Mouse (Mus musculus) spleen, adult 2 months (tissue): ENCODE results near the gene Inppl1.

Experiments
- CTCF ChIP-seq: fragments of 200-500 bp; IDR thresholded peaks from 2 replicates; pipeline ENCODE4 v1.5.1; 2011; ENCODE audit warnings: mild to moderate bottlenecking, inconsistent platforms; ENCODE audit not compliant: insufficient read depth, insufficient read length, insufficient replicate concordance; ENCODE audit errors: extremely low read depth
- POLR2A ChIP-seq: fragments of 200-500 bp; IDR thresholded peaks from 2 replicates; pipeline ENCODE4 v1.6.1; 2011; ENCODE audit warnings: low read depth, low read length, inconsistent platforms

DNA sequence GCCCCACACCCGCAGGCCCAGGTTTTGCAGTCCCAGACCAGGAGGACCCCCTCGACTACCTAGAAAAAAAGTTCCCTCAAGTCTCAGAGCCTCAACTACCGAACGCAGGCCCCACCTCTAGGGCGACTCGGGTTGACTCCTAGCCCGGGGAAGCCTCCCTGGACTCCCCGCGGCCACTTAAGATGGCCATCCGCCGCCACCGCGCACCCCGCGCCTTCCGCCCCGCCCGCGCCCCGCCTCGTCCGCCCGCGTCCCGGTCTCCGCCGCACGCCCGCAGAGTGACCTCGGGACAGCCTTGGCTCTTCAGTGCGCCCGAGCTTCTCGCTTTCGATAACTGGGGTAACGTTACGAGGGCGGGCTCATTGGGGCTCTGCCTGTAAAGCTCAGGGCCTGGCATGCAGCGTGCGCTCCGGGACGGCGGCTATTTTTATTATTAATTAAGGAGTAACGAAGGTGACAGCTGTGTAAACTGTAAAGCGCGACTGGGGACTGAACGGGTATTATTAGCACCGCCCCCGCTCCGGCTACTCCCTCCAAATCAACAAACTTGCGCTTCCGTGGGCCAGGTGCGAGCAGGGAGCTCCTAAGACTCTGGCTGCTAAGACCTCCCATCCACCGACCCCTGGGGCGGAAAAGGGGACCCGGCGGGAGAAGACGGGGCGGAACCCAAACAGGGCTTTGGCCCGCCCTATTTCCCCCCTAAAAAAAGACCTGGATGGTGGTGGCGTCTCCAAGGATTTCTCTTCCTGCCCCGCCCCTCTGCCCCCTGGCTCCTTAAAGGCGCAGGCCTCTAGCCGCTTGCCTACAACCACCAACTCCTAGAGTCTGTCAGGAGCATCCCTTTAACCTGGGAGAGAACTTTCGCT lies at the start of gene Inppl1:
- TF ChIP-seq CTCF: no peak
- TF ChIP-seq POLR2A: no peak
